Mouse (Mus musculus): ENCODE measurements around the gene Boc. TPM values are rescaled to one million over a fixed set of nuclear protein-coding genes. Genes with fewer than 3 reads are reported as not detected.

Gene Boc
- polyA plus RNA-seq, 1 experiment = not detected

DNA sequence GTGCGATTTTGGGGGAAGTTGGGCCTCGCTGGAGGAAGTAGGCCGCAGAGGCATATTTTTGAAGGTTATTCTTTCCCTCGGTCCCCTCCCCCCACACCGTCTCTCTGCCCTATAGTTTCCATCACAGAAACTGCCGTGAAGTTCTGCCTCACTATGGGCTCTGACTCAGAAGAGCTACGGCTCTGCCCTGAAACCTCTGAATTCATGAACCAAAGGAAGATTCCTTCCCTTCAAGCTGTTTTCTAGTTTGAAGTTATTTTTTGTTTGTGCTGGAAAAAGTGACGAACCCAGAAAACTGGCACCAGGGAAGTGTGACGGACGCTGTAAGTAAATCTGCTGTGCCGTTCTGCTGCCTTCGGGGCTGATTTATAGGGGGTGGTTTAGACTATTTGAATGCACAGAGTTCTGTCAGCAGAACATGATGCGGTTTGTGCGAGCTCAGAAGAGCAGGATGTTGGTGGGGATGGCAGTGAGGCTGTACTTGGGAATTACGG, 61.7 kb downstream of the Boc start:
- H3K36me3 ChIP-seq (replicated peaks; ENCODE audit: low read length) = no peaks in the 10 kb centered on the region
- H3K27me3 ChIP-seq (replicated peaks) = peaks cover 64% of the 10 kb centered on the region
- H3K4me1 ChIP-seq = peaks cover 6% of the 10 kb centered on the region
- H3K9me3 ChIP-seq = peaks cover 40% of the 10 kb centered on the region
- TF ChIP-seq FLI1 (IDR thresholded peaks at IDR 0.05; ENCODE audit: low read length) = no peak
- TF ChIP-seq GATA1 (IDR thresholded peaks at IDR 0.05; ENCODE audit: borderline replicate concordance, low read length) = no peak
- H3K4me3 ChIP-seq (replicated peaks) = no peak overlapping the region

DNA sequence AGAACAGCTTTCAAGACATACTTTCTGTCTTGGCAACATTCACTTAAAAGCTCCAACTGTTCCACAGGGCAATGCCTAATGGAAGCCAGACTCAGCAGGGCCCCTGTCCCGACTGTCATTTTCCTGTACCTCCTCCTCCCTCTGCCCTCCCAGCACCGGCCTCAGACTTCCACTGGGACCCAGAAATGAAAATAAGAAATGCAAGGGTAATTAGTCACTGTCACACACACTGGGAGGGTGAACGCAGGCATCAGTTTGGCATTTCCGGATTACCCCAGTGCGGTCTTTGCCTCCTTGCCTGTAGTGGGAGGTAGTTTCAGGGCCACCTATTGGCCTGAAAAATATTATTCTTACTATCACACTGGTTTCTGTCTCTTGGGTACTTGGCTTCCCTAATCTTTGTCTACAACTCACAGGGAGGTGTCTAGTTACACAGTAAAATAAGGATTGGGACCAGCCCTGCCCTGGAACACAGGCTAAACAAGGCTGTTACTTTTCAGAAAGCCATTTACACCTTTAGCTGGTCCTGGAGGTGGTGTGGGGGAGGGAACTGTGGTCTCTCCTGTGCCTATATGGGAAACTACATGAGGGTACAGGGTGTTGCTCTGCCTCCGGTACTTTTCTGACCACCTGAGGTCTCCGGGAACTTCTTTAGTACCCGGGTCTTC, 64.1 kb downstream of the Boc start:
- H3K36me3 ChIP-seq (replicated peaks; ENCODE audit: low read length) = no peaks in the 10 kb centered on the region
- TF ChIP-seq FLI1 (IDR thresholded peaks at IDR 0.05; ENCODE audit: low read length) = no peak
- no peak for TF ChIP-seq GATA1 (IDR thresholded peaks at IDR 0.05; ENCODE audit: borderline replicate concordance, low read length)
- H3K4me1 ChIP-seq = peaks cover 11% of the 10 kb centered on the region
- H3K27me3 ChIP-seq (replicated peaks) = peaks cover 55% of the 10 kb centered on the region
- H3K9me3 ChIP-seq = peaks cover 16% of the 10 kb centered on the region
- H3K4me3 ChIP-seq (replicated peaks) = no peak overlapping the region

DNA sequence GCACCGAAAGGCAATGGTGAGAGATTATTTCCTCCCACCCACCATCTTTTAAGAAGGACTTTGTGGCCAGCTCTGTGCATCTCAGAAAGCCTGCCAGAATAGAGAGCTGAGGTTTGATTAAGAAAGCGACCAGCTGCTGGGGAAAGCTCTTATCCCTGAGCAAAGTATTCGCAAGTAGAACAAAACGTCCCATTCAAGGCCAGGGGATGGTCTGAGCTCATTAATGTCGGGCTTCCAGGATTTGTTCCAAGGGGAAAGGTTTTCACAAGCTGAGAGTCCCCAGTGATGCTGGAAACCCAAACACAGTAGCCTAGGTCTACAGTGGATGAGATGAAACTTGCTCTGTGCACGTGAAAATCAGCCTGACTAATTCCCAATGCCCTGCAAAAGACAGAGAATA, 64.8 kb downstream of the Boc start:
- no peaks in the 10 kb centered on the region for H3K36me3 ChIP-seq (replicated peaks; ENCODE audit: low read length)

DNA sequence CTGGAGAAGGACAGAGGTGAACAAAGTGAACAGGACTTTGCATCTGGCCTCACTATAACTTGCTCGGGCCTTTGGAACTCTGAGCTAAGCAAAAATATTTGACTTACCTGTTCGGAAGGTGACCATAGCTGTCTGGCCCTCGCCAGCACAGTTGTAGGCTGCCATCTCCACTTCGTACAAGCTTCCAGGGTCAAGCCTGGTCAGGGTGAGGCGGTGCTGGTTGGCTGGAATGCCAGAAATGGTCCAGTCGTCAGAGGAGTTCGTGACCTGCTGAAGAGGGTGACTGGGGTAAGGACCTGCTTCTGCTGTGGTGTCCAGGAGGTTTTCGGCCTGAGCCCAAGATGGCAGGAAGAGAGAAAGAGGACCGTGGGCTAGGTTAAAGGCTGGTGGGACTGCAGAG, 66.0 kb downstream of the Boc start:
- H3K4me1 ChIP-seq = peaks cover 11% of the 10 kb centered on the region
- H3K4me3 ChIP-seq (replicated peaks) = no peak overlapping the region
- H3K36me3 ChIP-seq (replicated peaks; ENCODE audit: low read length) = no peaks in the 10 kb centered on the region
- H3K9me3 ChIP-seq = no peaks in the 10 kb centered on the region
- peaks cover 48% of the 10 kb centered on the region for H3K27me3 ChIP-seq (replicated peaks)
- TF ChIP-seq FLI1 (IDR thresholded peaks at IDR 0.05; ENCODE audit: low read length) (no peak), GATA1 (IDR thresholded peaks at IDR 0.05; ENCODE audit: borderline replicate concordance, low read length) (no peak)

More for the DNA sequence above, 64.8 kb downstream of the Boc start:
- TF ChIP-seq FLI1 (IDR thresholded peaks at IDR 0.05; ENCODE audit: low read length) = no peak
- TF ChIP-seq GATA1 (IDR thresholded peaks at IDR 0.05; ENCODE audit: borderline replicate concordance, low read length) = no peak
- H3K4me1 ChIP-seq = peaks cover 11% of the 10 kb centered on the region
- no peak overlapping the region for H3K4me3 ChIP-seq (replicated peaks)
- peaks cover 11% of the 10 kb centered on the region for H3K9me3 ChIP-seq
- peaks cover 53% of the 10 kb centered on the region for H3K27me3 ChIP-seq (replicated peaks)

DNA sequence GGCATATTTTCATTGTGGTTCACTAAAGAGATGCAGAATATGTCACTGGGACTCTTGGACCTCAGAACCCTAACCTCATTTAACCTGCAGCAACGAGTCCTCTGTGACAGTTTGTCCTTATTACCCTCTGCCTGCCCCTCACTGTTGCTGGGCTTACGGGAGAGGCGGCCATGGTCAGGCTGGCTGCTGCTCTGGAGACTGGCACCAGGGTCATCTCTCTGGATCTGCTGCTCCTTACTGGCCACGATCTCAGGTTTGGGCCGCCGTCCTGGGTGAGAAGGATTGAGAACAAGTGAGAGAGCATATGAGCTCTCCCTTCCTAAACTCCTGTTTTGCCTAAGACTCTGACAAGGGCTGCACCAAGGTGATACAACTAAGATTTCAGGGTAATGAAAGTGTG, 66.5 kb downstream of the Boc start:
- H3K4me3 ChIP-seq (replicated peaks) = no peak overlapping the region
- TF ChIP-seq FLI1 (IDR thresholded peaks at IDR 0.05; ENCODE audit: low read length) = no peak
- no peak for TF ChIP-seq GATA1 (IDR thresholded peaks at IDR 0.05; ENCODE audit: borderline replicate concordance, low read length)
- peaks cover 50% of the 10 kb centered on the region for H3K27me3 ChIP-seq (replicated peaks)
- no peaks in the 10 kb centered on the region for H3K9me3 ChIP-seq
- H3K36me3 ChIP-seq (replicated peaks; ENCODE audit: low read length) = no peaks in the 10 kb centered on the region
- peaks cover 11% of the 10 kb centered on the region for H3K4me1 ChIP-seq

DNA sequence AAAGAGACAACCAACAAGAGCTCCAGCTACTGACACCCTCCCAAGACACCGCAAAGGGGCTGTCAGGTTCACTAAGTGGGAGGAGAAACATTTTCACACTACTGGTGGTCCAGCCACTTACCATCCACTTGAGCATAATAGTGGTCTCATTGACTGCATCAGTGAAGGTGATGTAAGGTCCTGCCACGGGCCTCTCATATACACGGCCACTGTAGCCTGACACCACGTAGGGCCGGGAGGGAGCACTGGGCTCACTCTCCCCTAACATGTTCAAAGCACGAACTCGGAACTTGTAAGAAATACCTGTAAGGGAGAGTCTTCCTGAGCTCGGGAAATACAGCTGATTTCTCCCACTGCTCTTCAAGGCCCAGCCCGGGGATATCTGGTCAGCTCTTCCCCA, 67.6 kb downstream of the Boc start:
- TF ChIP-seq FLI1 (IDR thresholded peaks at IDR 0.05; ENCODE audit: low read length) (no peak), GATA1 (IDR thresholded peaks at IDR 0.05; ENCODE audit: borderline replicate concordance, low read length) (no peak)

DNA sequence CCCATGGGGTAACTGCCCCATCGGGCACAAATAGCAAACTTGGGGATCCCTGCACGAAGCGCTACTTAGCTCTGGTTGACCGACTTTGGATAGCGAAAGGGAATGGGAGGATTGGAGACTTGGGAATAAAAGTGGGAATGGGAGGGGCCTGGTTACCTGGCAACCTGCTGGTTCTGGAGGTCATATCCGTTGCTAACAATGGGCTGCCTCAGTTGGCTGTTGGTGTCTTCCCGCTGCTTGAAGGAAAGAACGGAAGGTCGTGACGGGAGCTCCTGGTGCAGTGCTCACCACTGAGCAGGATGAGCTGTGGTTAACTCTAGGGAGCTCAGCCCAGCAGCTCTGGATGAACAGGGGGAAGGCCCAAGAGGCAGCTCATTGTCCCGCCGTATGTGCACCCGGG, 71.5 kb downstream of the Boc start:
- H3K27me3 ChIP-seq (replicated peaks) = peaks cover 44% of the 10 kb centered on the region
- H3K9me3 ChIP-seq = no peaks in the 10 kb centered on the region
- H3K36me3 ChIP-seq (replicated peaks; ENCODE audit: low read length) = no peaks in the 10 kb centered on the region
- TF ChIP-seq FLI1 (IDR thresholded peaks at IDR 0.05; ENCODE audit: low read length) (no peak), GATA1 (IDR thresholded peaks at IDR 0.05; ENCODE audit: borderline replicate concordance, low read length) (no peak)
- H3K4me1 ChIP-seq = peaks cover 7% of the 10 kb centered on the region
- H3K4me3 ChIP-seq (replicated peaks) = no peak overlapping the region

More for the DNA sequence above, 67.6 kb downstream of the Boc start:
- Histone ChIP-seq H3K4me3 (replicated peaks) (no peak overlapping the region), H3K9me3 (no peaks in the 10 kb centered on the region), H3K4me1 (peaks cover 11% of the 10 kb centered on the region), H3K27me3 (replicated peaks) (peaks cover 53% of the 10 kb centered on the region), H3K36me3 (replicated peaks; ENCODE audit: low read length) (no peaks in the 10 kb centered on the region)

DNA sequence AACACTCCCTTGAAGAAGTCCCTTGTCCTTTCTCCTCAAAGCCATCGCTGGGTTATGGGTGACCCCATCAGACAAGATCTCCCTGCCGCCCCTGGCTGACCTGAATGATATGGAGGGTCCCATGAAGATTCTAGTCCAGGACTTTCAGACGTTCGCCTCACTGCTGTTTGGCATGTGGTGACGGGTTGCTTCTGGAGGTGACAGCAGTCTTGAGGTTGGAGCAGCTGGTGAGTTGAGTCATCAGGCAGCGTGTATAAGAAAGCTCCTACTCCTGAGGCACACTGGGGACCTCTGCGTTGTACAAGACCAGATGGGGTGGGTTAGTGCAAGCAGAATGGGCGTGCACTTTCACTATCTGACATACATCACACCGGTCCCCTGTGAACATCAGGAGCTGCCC, 72.1 kb downstream of the Boc start:
- TF ChIP-seq GATA1 (IDR thresholded peaks at IDR 0.05; ENCODE audit: borderline replicate concordance, low read length) (no peak), FLI1 (IDR thresholded peaks at IDR 0.05; ENCODE audit: low read length) (no peak)
- Histone ChIP-seq H3K36me3 (replicated peaks; ENCODE audit: low read length) (no peaks in the 10 kb centered on the region), H3K4me3 (replicated peaks) (no peak overlapping the region), H3K9me3 (no peaks in the 10 kb centered on the region), H3K4me1 (peaks cover 7% of the 10 kb centered on the region), H3K27me3 (replicated peaks) (peaks cover 44% of the 10 kb centered on the region)

DNA sequence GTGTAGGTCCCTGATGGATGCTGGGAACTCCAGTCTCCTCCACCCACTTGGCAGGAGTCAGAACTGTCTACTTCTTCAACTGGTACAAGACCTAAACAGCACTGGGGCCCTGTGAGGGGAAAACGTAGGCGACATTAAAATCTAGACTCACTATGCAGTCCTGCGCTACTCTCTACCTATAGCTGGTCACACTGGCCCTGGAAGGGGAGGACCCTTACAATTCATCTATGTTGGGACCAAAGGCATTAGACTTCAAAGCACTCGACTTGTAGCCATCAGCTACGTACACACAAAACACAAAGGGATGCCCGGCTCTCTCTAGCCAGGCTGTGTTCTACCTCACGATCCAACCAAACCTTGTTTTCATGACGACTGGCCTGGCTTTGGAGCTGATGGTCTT, 73.0 kb downstream of the Boc start:
- peaks cover 47% of the 10 kb centered on the region for H3K27me3 ChIP-seq (replicated peaks)
- no peaks in the 10 kb centered on the region for H3K4me1 ChIP-seq
- no peaks in the 10 kb centered on the region for H3K36me3 ChIP-seq (replicated peaks; ENCODE audit: low read length)
- H3K4me3 ChIP-seq (replicated peaks) = no peak overlapping the region
- TF ChIP-seq FLI1 (IDR thresholded peaks at IDR 0.05; ENCODE audit: low read length) = no peak
- no peak for TF ChIP-seq GATA1 (IDR thresholded peaks at IDR 0.05; ENCODE audit: borderline replicate concordance, low read length)
- no peaks in the 10 kb centered on the region for H3K9me3 ChIP-seq

DNA sequence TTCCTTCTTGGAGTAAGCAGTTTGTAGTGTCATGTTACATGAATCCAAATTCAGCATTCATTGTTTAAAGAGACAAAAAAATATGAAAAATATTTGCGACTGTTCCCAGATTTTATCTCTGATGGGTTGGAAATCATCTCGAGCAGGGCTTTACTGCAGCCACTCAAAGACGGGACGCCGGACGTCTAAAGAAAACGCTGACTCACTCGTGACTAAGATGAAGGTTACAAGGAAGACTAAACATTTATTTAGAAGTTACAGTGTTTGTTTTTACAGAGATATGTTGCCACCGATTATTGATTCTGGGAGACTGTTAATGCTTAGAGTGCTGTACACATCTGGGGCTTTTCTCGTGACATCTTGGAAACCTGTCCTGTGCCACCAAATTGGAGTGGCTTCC, 73.9 kb downstream of the Boc start:
- H3K4me3 ChIP-seq (replicated peaks) = no peak overlapping the region
- H3K36me3 ChIP-seq (replicated peaks; ENCODE audit: low read length) = no peaks in the 10 kb centered on the region
- no peak for TF ChIP-seq GATA1 (IDR thresholded peaks at IDR 0.05; ENCODE audit: borderline replicate concordance, low read length)
- TF ChIP-seq FLI1 (IDR thresholded peaks at IDR 0.05; ENCODE audit: low read length) = no peak
- peaks cover 43% of the 10 kb centered on the region for H3K27me3 ChIP-seq (replicated peaks)
- no peaks in the 10 kb centered on the region for H3K4me1 ChIP-seq
- H3K9me3 ChIP-seq = no peaks in the 10 kb centered on the region
